ENCODE assay signal across 21 mouse cellular contexts in genomic region chr13:12047059-12047458, GRCm38 (mm10). TPM values are rescaled to one million over a fixed set of nuclear protein-coding genes. Genes with fewer than 3 reads are reported as not detected.
"Had no signal": no experiment of that assay in that cellular context is flagged by ENCODE, and none has a peak within 500 bp of the region (broad histone marks: within the 10 kb centered on the region; RNA-seq: fewer than 3 reads in every experiment).

No protein-coding gene starts in this region.

- ATAC-seq: forebrain, embryonic 13.5 days; forebrain, embryonic 14.5 days; forebrain, embryonic 15.5 days; forebrain, embryonic 16.5 days; forebrain, postnatal 0 days had no signal

- DNase-seq: cerebellum, adult 8-10 months; cerebellum, adult 9-10 months; cerebellum, adult 9-11 months; cerebellum, postnatal 10 days; cerebellum, postnatal 14 days; cerebellum, postnatal 25 days; cerebellum, postnatal 36 days; embryo, embryonic 11 days; forebrain, postnatal 0 days; gastrocnemius, adult 2 months; gastrocnemius, postnatal 10 days; gastrocnemius, postnatal 14 days; gastrocnemius, postnatal 25 days; gastrocnemius, postnatal 36 days; heart, adult 18-20 months; heart, adult 2 months had no signal

RNA-seq across cellular contexts. Expression of gene Ryr2, which starts 59.7 kb away (rescaled TPM):
- total RNA-seq: common myeloid progenitor, adult 5-6 weeks had no signal
